Mouse (Mus musculus) E14TG2a.4 (cell line): ENCODE data around the gene Erg.

ENCODE experiments used
- H3K27me3 ChIP-seq: 2 replicates; pipeline ENCODE4 v1.6.1; 2014; ENCODE audit warnings: low read length, control low read depth; ENCODE audit not compliant: insufficient read depth
- H3K36me3 ChIP-seq: 2 replicates; pipeline ENCODE4 v1.6.1; 2014; ENCODE audit warnings: low read length, control low read depth; ENCODE audit not compliant: insufficient read depth
- H3K4me1 ChIP-seq: replicated peaks from 2 replicates; pipeline ENCODE4 v1.6.1; 2014; ENCODE audit warnings: low read depth, low read length, control low read depth
- H3K4me3 ChIP-seq: replicated peaks from 2 replicates; pipeline ENCODE4 v1.5.1; 2014; ENCODE audit warnings: mild to moderate bottlenecking, low read length
- H3K9me3 ChIP-seq: 2 replicates; pipeline ENCODE4 v1.6.1; 2014; ENCODE audit warnings: low read length, control low read depth
- CTCF ChIP-seq: conservative IDR thresholded peaks from 2 replicates; pipeline ENCODE4 v1.5.1; 2014; ENCODE audit warnings: low read length
- NANOG ChIP-seq: IDR thresholded peaks from 2 replicates; pipeline ENCODE4 v1.6.1; 2014; ENCODE audit warnings: borderline replicate concordance, low read length, mixed read lengths
- POU5F1 ChIP-seq: IDR thresholded peaks from 2 replicates; pipeline ENCODE4 v1.6.1; 2014; ENCODE audit warnings: low read length, borderline replicate concordance

Erg gene

DNA sequence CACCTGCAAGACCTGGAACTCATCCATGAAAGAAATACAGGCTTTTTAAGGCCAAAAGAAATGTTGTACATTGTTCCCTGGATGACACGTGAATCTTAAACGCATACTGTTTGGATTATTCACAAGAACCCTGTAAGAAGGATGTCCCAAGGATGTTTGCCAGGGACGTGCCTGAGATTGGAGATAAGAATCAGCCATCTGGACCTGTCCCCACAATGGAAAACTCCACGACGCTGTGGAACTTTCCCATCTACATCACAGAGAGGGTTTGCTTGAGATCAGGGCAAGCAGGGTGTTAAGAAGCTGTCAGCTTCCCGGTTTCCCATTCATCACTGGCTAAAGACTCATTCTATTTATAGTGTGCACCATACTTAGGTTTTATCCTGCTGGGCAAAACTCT, 122.6 kb downstream of the Erg start:
- Histone ChIP-seq H3K4me3 (no peak overlapping the region), H3K4me1 (no peaks in the 10 kb centered on the region), H3K9me3 (no peaks in the 10 kb centered on the region), H3K27me3 (no peaks in the 10 kb centered on the region), H3K36me3 (no peaks in the 10 kb centered on the region)
- TF ChIP-seq POU5F1 (no peak), NANOG (no peak), CTCF (no peak)

DNA sequence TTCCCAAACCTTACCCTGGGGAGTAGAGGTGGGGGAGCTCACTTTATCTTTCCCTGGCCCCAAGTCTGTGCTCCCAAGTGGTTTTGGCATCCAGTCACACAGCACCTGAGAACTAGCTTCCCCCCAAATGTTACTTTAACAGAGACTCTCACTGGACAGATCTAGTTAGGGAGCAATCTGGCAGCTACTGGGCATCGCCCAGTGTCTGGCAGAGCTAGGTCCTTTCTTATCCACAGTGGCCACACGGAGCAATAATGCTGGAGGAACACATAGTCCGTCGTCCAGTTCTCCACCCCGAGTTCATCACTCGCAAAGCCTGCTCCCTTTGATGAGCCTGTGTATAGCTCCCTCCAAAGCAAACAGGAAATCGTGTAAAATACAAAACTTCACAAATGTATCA, 124.5 kb downstream of the Erg start:
- no peaks in the 10 kb centered on the region for H3K9me3 ChIP-seq
- H3K36me3 ChIP-seq, result no peaks in the 10 kb centered on the region
- TF ChIP-seq CTCF (no peak), NANOG (no peak), POU5F1 (no peak)
- no peaks in the 10 kb centered on the region for H3K4me1 ChIP-seq
- H3K27me3 ChIP-seq, result no peaks in the 10 kb centered on the region
- no peak overlapping the region for H3K4me3 ChIP-seq

DNA sequence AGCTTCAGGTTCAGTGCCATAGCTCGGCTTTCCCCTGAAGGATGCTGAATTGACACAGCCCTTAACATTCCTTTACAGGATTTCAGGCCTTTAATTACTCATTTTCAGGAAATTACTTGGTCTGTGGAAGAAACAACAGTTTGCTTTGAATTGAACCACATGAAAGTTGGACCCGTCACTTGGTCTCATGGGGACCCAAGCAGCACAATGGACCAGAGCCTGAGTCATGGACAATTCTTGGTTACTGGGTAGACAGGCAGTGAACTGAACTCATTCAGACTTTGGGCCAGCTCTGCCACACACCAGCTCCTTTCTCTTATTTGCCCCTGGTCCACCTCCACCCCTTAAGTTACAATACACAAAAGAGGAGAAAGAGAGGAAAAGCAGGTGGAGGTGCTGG, 126.1 kb downstream of the Erg start:
- Histone ChIP-seq H3K9me3 (no peaks in the 10 kb centered on the region), H3K36me3 (no peaks in the 10 kb centered on the region), H3K4me1 (no peaks in the 10 kb centered on the region), H3K27me3 (no peaks in the 10 kb centered on the region), H3K4me3 (no peak overlapping the region)
- TF ChIP-seq NANOG (no peak), CTCF (no peak), POU5F1 (no peak)

DNA sequence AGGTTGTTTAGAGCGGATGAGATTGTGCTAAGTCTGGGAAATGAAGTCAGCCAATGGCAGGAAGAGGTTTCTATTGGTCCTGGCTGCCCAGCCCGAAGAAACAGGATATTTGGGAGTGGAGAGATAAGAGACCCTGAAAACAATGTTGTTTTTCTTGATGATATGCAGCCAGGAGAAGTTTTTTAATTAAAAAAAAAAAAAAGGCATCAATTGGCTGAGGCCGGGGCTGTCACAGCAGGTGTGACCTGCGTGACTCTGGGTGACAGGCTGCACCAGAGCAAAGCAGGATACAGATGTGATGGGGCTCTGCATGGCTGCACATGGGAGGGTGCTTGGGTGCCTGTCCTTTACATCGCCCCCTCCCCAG, 127.1 kb downstream of the Erg start:
- Histone ChIP-seq H3K4me3 (no peak overlapping the region), H3K9me3 (no peaks in the 10 kb centered on the region), H3K36me3 (no peaks in the 10 kb centered on the region), H3K27me3 (no peaks in the 10 kb centered on the region), H3K4me1 (no peaks in the 10 kb centered on the region)
- TF ChIP-seq POU5F1 (no peak), CTCF (no peak), NANOG (no peak)

DNA sequence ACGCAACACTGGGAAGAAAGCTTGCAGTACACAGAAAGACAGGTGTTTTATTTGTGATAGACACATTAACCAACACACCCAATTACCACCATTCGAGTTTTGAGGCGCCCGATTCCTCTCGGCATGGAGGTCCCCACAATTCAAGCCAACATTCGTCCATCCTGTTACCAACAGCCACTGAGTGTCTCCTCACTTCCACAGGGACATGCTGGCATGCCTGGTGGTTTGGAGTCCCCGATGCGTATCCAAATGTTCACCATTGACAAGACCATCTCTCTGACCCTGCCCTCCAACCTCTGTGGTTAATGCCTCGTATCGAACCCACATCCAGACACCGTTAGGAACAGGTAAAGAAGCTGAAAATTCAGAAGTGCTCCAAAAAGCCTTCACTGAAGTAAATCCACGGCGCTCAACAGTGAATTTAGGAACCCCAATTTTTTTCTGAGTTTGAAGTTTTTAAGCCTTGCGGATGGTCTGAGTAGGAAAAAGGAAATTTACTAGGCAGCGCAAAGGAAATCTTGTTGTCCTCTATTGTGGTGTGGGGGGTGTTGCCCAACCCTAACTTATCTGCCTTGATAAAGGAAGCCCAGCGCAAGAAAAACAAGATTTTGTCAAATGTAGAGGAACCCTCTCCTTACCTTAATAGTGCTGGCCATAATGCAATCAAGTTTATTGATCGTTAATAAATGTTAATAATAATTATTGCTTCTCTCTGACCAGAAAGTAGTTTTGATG, 127.6 kb downstream of the Erg start:
- Histone ChIP-seq H3K27me3 (no peaks in the 10 kb centered on the region), H3K36me3 (no peaks in the 10 kb centered on the region)

DNA sequence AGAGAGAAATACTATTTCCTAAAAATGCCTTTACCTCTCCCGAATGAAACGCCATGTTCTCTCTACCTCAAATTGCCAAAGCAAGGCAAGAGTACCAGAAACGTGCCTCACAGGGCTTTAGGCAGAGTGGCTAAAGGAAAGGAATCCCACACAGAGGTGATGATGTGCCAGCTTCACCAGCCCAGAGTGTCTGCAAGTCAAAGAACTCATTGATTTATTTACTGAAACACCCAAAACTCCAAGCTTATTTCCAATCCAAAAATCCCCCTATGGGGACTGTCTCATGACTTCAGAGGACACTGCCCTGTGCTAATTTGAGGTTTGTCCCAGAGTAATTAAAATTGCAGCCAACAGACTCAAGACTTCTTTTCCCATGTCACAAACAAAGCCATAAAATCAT, 129.4 kb downstream of the Erg start:
- no peaks in the 10 kb centered on the region for H3K36me3 ChIP-seq
- no peaks in the 10 kb centered on the region for H3K9me3 ChIP-seq
- H3K4me1 ChIP-seq, result no peaks in the 10 kb centered on the region
- H3K4me3 ChIP-seq, result no peak overlapping the region
- no peaks in the 10 kb centered on the region for H3K27me3 ChIP-seq
- TF ChIP-seq CTCF, result no peak
- no peak for TF ChIP-seq NANOG
- no peak for TF ChIP-seq POU5F1

More for the DNA sequence above, 127.6 kb downstream of the Erg start:
- TF ChIP-seq NANOG (no peak), POU5F1 (no peak), CTCF (no peak)
- Histone ChIP-seq H3K9me3 (no peaks in the 10 kb centered on the region), H3K4me1 (no peaks in the 10 kb centered on the region), H3K4me3 (no peak overlapping the region)

DNA sequence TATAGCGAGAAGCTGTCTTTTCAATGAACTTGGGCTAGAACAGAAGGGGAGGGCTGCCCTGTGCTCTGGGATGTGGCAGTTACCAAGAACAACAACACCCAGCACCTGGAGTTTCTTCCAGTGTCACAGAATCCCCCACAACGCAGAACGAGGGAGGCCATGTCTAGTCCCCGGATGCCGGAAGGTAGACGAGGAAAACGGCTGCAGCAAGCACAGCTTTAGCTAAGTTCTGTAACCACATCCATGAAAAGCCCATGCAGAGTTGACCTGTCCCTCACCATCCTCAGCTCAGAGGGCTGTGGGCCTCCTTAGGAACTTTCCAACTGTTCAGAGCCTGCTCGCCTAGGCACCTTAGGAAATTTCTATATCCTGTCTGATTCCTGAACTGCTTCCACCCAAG, 130.5 kb downstream of the Erg start:
- Histone ChIP-seq H3K36me3 (no peaks in the 10 kb centered on the region), H3K9me3 (no peaks in the 10 kb centered on the region), H3K27me3 (no peaks in the 10 kb centered on the region), H3K4me3 (no peak overlapping the region), H3K4me1 (no peaks in the 10 kb centered on the region)
- no peak for TF ChIP-seq CTCF
- TF ChIP-seq NANOG, result no peak
- no peak for TF ChIP-seq POU5F1

DNA sequence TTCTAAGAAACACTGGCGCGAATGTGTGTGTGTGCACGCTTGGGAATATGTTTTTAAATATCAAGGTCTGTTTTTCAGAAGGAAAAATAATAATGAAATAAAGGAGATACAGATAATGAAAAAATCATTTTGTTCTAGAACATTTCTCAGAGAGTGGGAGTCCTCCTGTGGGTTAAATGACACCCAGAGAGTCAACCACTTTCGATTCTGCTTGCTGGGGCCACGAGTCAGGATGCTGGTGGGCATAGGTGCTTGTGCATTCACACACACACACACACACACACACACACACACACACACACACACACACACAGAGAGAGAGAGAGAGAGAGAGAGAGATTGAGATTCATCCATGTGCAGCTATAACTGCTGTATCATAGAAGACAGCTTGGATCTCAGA, 130.9 kb downstream of the Erg start:
- TF ChIP-seq NANOG (no peak), CTCF (no peak), POU5F1 (no peak)
- H3K9me3 ChIP-seq, result no peaks in the 10 kb centered on the region

DNA sequence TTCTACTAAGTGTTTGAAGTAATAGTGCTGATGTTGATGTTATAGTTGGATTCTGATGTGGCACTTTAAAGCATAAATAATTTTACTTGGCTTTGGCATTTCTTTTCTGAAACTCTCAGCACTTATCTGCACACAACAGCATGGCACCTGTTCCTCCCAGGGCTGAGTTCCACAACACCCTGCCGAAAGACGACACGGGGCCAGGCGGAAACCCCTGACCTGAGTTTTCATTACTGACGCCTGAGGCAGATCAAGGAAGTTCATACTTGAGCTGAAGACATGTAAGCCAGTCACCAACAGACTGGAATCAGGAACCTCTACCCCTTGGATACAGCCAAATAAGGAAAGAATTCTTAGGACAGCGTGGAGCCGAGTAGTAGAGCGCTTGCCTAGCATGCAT, 134.0 kb downstream of the Erg start:
- Histone ChIP-seq H3K4me3 (no peak overlapping the region), H3K4me1 (no peaks in the 10 kb centered on the region), H3K36me3 (no peaks in the 10 kb centered on the region), H3K9me3 (no peaks in the 10 kb centered on the region), H3K27me3 (no peaks in the 10 kb centered on the region)
- TF ChIP-seq CTCF (no peak), NANOG (no peak)

More for the DNA sequence above, 130.9 kb downstream of the Erg start:
- Histone ChIP-seq H3K4me1 (no peaks in the 10 kb centered on the region), H3K4me3 (no peak overlapping the region), H3K27me3 (no peaks in the 10 kb centered on the region), H3K36me3 (no peaks in the 10 kb centered on the region)
